Mouse (Mus musculus): ENCODE measurements at regions not wholly inside any gene's neighbourhood (a gene's known extent, or its start where the extent isn't known, plus 50 kb on each side); places are given as distances from the start of the nearest gene placed in this dataset.

- Histone ChIP-seq H3K27ac (ENCODE audit: low read depth, low read length) (no peak overlapping the region), H3K9ac (ENCODE audit: low read depth, low read length) (no peak overlapping the region), H3K4me3 (ENCODE audit: low read length) (no peak overlapping the region), H3K9me3 (ENCODE audit: control insufficient read depth, low read length) (no peaks in the 10 kb centered on the region), H3K27me3 (replicated peaks; ENCODE audit: control insufficient read depth, insufficient read depth, low read length) (no peaks in the 10 kb centered on the region), H3K4me1 (ENCODE audit: control insufficient read depth, insufficient read depth, low read depth, low read length) (no peaks in the 10 kb centered on the region), H3K4me2 (ENCODE audit: low read length) (no peak overlapping the region), H3K36me3 (ENCODE audit: control insufficient read depth, insufficient read depth, low read length) (no peaks in the 10 kb centered on the region)
- 87% methylated on average over 4 of the region's 4 CpGs for whole genome bisulfite sequencing
- ATAC-seq, result no peak
These were observed 109.4 kb upstream of the Foxb1 start for GRCm38 (mm10) chr9:69870182-69870581.

GRCm38 (mm10) chr9:69886351-69886750 is 102.9 kb upstream of the Bnip2 start:
- no peak overlapping the region for H3K27ac ChIP-seq (ENCODE audit: low read depth, low read length)
- H3K4me1 ChIP-seq (ENCODE audit: control insufficient read depth, insufficient read depth, low read depth, low read length), result no peaks in the 10 kb centered on the region
- no peaks in the 10 kb centered on the region for H3K36me3 ChIP-seq (ENCODE audit: control insufficient read depth, insufficient read depth, low read length)
- no peak for ATAC-seq
- no peak overlapping the region for H3K4me2 ChIP-seq (ENCODE audit: low read length)
- no peak overlapping the region for H3K4me3 ChIP-seq (ENCODE audit: low read length)
- H3K27me3 ChIP-seq (replicated peaks; ENCODE audit: control insufficient read depth, insufficient read depth, low read length), result no peaks in the 10 kb centered on the region
- WGBS, result 78% methylated on average over 5 of the region's 5 CpGs
- no peak overlapping the region for H3K9ac ChIP-seq (ENCODE audit: low read depth, low read length)
- H3K9me3 ChIP-seq (ENCODE audit: control insufficient read depth, low read length), result no peaks in the 10 kb centered on the region

GRCm38 (mm10) chr9:69898016-69898415 is 91.2 kb upstream of the Bnip2 start:
- Histone ChIP-seq H3K4me2 (ENCODE audit: low read length) (no peak overlapping the region), H3K9ac (ENCODE audit: low read depth, low read length) (no peak overlapping the region), H3K36me3 (ENCODE audit: control insufficient read depth, insufficient read depth, low read length) (no peaks in the 10 kb centered on the region), H3K9me3 (ENCODE audit: control insufficient read depth, low read length) (no peaks in the 10 kb centered on the region), H3K27me3 (replicated peaks; ENCODE audit: control insufficient read depth, insufficient read depth, low read length) (no peaks in the 10 kb centered on the region; the same call in none of the 2 replicates), H3K27ac (ENCODE audit: low read depth, low read length) (no peak overlapping the region), H3K4me3 (ENCODE audit: low read length) (no peak overlapping the region), H3K4me1 (ENCODE audit: control insufficient read depth, insufficient read depth, low read depth, low read length) (peaks cover 5% of the 10 kb centered on the region)
- WGBS, result 65% methylated on average over 10 of the region's 10 CpGs
- ATAC-seq, result no peak

GRCm38 (mm10) chr9:69899371-69899770 is 89.9 kb upstream of the Bnip2 start:
- Histone ChIP-seq H3K27me3 (replicated peaks; ENCODE audit: control insufficient read depth, insufficient read depth, low read length) (no peaks in the 10 kb centered on the region; the same call in none of the 2 replicates), H3K4me3 (ENCODE audit: low read length) (no peak overlapping the region), H3K9me3 (ENCODE audit: control insufficient read depth, low read length) (no peaks in the 10 kb centered on the region), H3K4me2 (ENCODE audit: low read length) (peak overlapping the region; percentile 14), H3K4me1 (ENCODE audit: control insufficient read depth, insufficient read depth, low read depth, low read length) (peaks cover 5% of the 10 kb centered on the region), H3K27ac (ENCODE audit: low read depth, low read length) (no peak overlapping the region), H3K36me3 (ENCODE audit: control insufficient read depth, insufficient read depth, low read length) (no peaks in the 10 kb centered on the region), H3K9ac (ENCODE audit: low read depth, low read length) (no peak overlapping the region)
- peak; percentile 37; the same call in 1 of the 2 replicates for ATAC-seq
- WGBS, result 10% methylated on average over 11 of the region's 11 CpGs

- ATAC-seq, result no peak
- 58% methylated on average over 6 of the region's 6 CpGs for WGBS
- Histone ChIP-seq H3K9me3 (ENCODE audit: control insufficient read depth, low read length) (no peaks in the 10 kb centered on the region), H3K36me3 (ENCODE audit: control insufficient read depth, insufficient read depth, low read length) (no peaks in the 10 kb centered on the region), H3K4me3 (ENCODE audit: low read length) (no peak overlapping the region), H3K4me2 (ENCODE audit: low read length) (no peak overlapping the region), H3K9ac (ENCODE audit: low read depth, low read length) (no peak overlapping the region), H3K4me1 (ENCODE audit: control insufficient read depth, insufficient read depth, low read depth, low read length) (peaks cover 5% of the 10 kb centered on the region), H3K27me3 (replicated peaks; ENCODE audit: control insufficient read depth, insufficient read depth, low read length) (no peaks in the 10 kb centered on the region; the same call in 1 of the 2 replicates), H3K27ac (ENCODE audit: low read depth, low read length) (no peak overlapping the region)
These were observed 88.4 kb upstream of the Bnip2 start for GRCm38 (mm10) chr9:69900871-69901270.

- Histone ChIP-seq H3K4me1 (ENCODE audit: control insufficient read depth, insufficient read depth, low read depth, low read length) (peaks cover 3% of the 10 kb centered on the region), H3K36me3 (ENCODE audit: control insufficient read depth, insufficient read depth, low read length) (no peaks in the 10 kb centered on the region), H3K9ac (ENCODE audit: low read depth, low read length) (0 out of 2 replicates have a peak overlapping the region, but pooled peaks have one; percentile 5), H3K9me3 (ENCODE audit: control insufficient read depth, low read length) (no peaks in the 10 kb centered on the region), H3K4me3 (ENCODE audit: low read length) (peak overlapping the region; percentile 3; the same call in 1 of the 2 replicates), H3K27ac (ENCODE audit: low read depth, low read length) (no peak overlapping the region), H3K4me2 (ENCODE audit: low read length) (peak overlapping the region; percentile 37), H3K27me3 (replicated peaks; ENCODE audit: control insufficient read depth, insufficient read depth, low read length) (no peaks in the 10 kb centered on the region; the same call in 1 of the 2 replicates)
- ATAC-seq, result no peak
- 28% methylated on average over 21 of the region's 21 CpGs for WGBS
These were observed 81.9 kb upstream of the Bnip2 start for GRCm38 (mm10) chr9:69907123-69907945.

GRCm38 (mm10) chr9:69910621-69911020 is 78.6 kb upstream of the Bnip2 start:
- Histone ChIP-seq H3K4me2 (ENCODE audit: low read length) (no peak overlapping the region), H3K9me3 (ENCODE audit: control insufficient read depth, low read length) (no peaks in the 10 kb centered on the region), H3K27ac (ENCODE audit: low read depth, low read length) (no peak overlapping the region), H3K4me1 (ENCODE audit: control insufficient read depth, insufficient read depth, low read depth, low read length) (peaks cover 3% of the 10 kb centered on the region), H3K9ac (ENCODE audit: low read depth, low read length) (no peak overlapping the region), H3K4me3 (ENCODE audit: low read length) (no peak overlapping the region), H3K27me3 (replicated peaks; ENCODE audit: control insufficient read depth, insufficient read depth, low read length) (no peaks in the 10 kb centered on the region), H3K36me3 (ENCODE audit: control insufficient read depth, insufficient read depth, low read length) (no peaks in the 10 kb centered on the region)
- WGBS, result 75% methylated on average over 4 of the region's 4 CpGs
- ATAC-seq, result no peak

GRCm38 (mm10) chr9:69928126-69928525 is 61.1 kb upstream of the Bnip2 start:
- Histone ChIP-seq H3K4me1 (ENCODE audit: control insufficient read depth, insufficient read depth, low read depth, low read length) (0 out of 2 replicates have a peak, but pooled peaks cover 2% of the 10 kb centered on the region), H3K9ac (ENCODE audit: low read depth, low read length) (no peak overlapping the region), H3K9me3 (ENCODE audit: control insufficient read depth, low read length) (no peaks in the 10 kb centered on the region), H3K4me2 (ENCODE audit: low read length) (no peak overlapping the region), H3K4me3 (ENCODE audit: low read length) (no peak overlapping the region), H3K27me3 (replicated peaks; ENCODE audit: control insufficient read depth, insufficient read depth, low read length) (no peaks in the 10 kb centered on the region), H3K36me3 (ENCODE audit: control insufficient read depth, insufficient read depth, low read length) (no peaks in the 10 kb centered on the region), H3K27ac (ENCODE audit: low read depth, low read length) (no peak overlapping the region)
- WGBS, result 62% methylated on average over 2 of the region's 2 CpGs
- no peak for ATAC-seq

- no peak overlapping the region for H3K9ac ChIP-seq (ENCODE audit: low read depth, low read length)
- no peak for ATAC-seq
These were observed 51.4 kb upstream of the Bnip2 start for GRCm38 (mm10) chr9:69937863-69938262.

More at GRCm38 (mm10) chr9:69937863-69938262, 51.4 kb upstream of the Bnip2 start:
- Histone ChIP-seq H3K27me3 (replicated peaks; ENCODE audit: control insufficient read depth, insufficient read depth, low read length) (no peaks in the 10 kb centered on the region), H3K27ac (ENCODE audit: low read depth, low read length) (no peak overlapping the region), H3K4me1 (ENCODE audit: control insufficient read depth, insufficient read depth, low read depth, low read length) (no peaks in the 10 kb centered on the region), H3K9me3 (ENCODE audit: control insufficient read depth, low read length) (no peaks in the 10 kb centered on the region), H3K4me3 (ENCODE audit: low read length) (no peak overlapping the region), H3K4me2 (ENCODE audit: low read length) (no peak overlapping the region), H3K36me3 (ENCODE audit: control insufficient read depth, insufficient read depth, low read length) (no peaks in the 10 kb centered on the region)
- WGBS, result 77% methylated on average over 3 of the region's 3 CpGs
